Mouse (Mus musculus) layer of hippocampus, adult 11-12 months (tissue): ENCODE data around the gene Tnfrsf11a.
"Not testable (repeated sequence)": the region's sequence is repeated elsewhere in the genome, so short reads cannot be mapped to it uniquely, and the experiment has no call there.

Experiments used
- DNase-seq: peaks from one replicate; pipeline ENCODE4 v3.0.0; 2022; ENCODE audit warnings: low spot score

Tnfrsf11a gene

GRCm38 (mm10) chr1:105780457-105781364 is at the start of gene Tnfrsf11a:
Gene Tnfrsf11a, plus strand, starts transcription at chr1:105780718.
- peak; percentile 52 for DNase-seq

DNA sequence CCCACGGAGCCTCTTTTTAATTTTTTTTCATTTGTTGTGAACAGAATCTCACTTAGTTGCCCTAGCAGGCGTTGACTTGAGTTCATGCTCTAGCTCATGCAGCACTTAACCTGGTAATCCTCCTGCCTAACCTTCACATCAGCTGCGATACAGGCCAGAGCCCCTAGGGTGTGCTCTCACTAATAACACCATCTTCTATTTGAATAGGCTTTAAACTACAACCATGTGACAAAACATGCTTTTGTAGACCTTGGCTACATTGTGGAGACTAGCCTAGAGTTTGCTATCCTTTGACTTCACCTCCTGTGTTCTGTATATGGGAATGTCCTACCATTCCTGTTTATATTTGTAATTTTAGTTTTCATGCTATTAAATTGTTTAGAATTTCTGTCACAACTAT is 45.2 kb upstream of the Tnfrsf11a start:
- DNase-seq = no peak

- no peak for DNase-seq
These were observed 42.2 kb upstream of the Tnfrsf11a start for GRCm38 (mm10) chr1:105738334-105738733.

- no peak for DNase-seq
These were observed 41.0 kb upstream of the Tnfrsf11a start for GRCm38 (mm10) chr1:105739493-105739892.

- no peak for DNase-seq
These were observed 38.0 kb upstream of the Tnfrsf11a start for GRCm38 (mm10) chr1:105742481-105742880.

DNA sequence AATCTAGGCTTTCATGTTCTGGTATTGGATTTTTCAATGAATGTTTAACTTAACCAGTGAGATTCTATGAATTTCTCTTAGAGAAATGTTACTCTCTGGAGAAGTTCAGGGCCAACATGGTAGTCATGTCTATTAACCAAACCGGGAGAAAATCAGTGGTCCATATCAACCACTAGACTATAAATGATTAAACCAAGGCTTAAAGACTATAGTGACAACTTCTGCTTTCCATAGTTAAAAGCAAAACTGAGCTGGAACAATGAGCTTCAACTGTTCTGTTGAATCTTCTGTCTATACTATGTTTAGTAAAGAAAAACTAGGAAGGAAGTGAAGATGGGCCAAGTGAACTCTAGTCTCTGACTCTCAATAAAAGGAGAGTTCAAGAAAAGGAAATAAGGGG is 34.1 kb upstream of the Tnfrsf11a start:
- DNase-seq = no peak

- no peak for DNase-seq
These were observed 33.5 kb upstream of the Tnfrsf11a start for GRCm38 (mm10) chr1:105746858-105747596.

- no peak for DNase-seq
These were observed 32.3 kb upstream of the Tnfrsf11a start for GRCm38 (mm10) chr1:105748091-105748799.

DNA sequence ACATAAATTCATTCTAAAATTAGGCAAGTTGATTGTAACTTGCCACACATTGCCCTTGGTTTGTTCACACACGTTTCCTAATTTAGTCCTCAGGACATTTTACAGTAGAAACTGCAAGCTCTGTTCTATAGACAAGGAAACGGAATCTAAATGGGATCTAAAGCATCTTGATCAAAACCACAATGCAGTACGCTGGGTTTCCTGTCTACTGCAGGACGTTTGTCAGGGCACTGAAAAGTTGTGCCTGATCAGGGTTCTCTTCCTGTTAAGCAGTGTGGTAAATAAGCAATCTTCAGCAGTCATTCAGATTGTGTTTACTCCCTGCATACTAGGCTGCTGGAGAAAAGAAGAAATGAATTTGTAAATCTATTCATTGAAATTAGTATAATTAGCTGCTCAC is 28.3 kb upstream of the Tnfrsf11a start:
- no peak for DNase-seq

GRCm38 (mm10) chr1:105752944-105753343 is 27.6 kb upstream of the Tnfrsf11a start:
- DNase-seq = no peak

DNA sequence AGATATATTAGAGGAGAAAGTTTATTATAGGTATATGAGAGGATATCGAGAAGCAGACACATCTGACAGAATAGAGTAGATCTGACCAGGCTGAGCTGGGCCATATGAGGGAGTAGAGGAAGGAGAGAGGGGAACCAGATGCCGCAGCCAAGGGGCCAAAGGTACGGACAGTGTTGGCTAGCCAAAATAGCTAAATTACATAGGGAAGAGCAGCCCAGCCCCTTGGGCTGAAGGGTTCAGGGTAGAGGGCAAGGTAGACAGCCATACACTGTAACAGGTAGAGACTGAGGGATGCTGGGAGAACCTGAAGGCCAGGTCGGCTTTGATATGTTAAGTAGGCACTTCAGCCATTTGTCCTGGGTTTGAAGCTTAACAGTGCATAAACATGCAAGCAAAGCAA is 21.7 kb upstream of the Tnfrsf11a start:
- no peak for DNase-seq

DNA sequence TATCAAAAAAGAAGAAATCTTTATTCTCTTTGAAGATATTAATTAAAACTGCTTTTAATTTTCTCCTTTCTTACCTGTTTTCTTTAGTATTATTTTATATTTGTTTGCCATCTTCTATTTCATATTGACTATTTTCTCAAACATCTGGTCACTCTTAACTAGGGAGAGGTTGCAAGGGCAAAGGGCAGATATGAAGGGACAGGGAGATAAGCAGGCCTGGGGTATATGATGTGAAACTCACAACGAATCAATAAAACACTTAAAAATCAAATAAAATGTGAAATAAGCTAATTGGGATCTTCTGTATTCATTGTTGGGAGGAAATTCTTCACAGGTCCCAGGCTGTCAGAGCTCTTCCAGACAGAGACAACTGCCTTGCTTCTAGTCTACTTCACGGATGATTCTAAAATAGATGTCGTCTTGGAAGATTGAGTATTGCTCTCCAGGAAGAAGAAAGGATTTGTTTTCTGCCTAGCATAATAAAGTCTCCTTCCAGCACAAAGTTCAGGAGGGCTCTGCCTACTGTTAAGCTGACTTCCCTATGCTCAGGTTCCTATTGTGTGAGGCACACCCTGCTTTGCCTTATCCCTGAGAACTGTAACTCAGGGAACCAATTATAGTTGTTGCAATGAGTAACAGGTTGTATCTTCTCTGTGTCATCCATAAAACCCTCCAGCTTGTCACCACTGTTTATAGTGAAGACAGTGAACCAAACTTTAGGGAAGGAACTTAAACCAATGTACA is 20.9 kb upstream of the Tnfrsf11a start:
- no peak for DNase-seq

- DNase-seq = no peak
These were observed 14.9 kb upstream of the Tnfrsf11a start for GRCm38 (mm10) chr1:105765586-105765985.

- not testable (repeated sequence) for DNase-seq
These were observed 14.4 kb upstream of the Tnfrsf11a start for GRCm38 (mm10) chr1:105766099-105766498.

DNA sequence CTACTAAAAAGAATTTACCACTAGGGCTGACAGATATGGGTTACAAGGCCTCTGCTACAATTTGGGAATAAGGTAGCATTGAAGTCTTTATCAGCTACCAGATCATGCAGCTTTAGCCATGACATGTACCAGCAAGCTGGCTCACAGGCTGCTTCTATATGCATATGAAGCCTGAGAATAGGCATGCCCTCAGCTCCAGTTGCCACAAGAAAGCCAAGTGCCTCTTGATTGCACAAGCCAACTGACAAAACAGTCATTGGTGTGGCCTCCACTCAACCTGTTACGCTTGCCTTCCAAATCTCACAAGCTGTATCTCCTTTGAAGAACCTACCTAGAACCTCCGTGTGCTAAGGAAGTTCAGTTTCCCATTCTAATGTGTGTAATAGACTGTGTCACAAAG is 12.1 kb upstream of the Tnfrsf11a start:
- DNase-seq = no peak

GRCm38 (mm10) chr1:105770685-105771084 is 9.8 kb upstream of the Tnfrsf11a start:
- no peak for DNase-seq

GRCm38 (mm10) chr1:105776426-105776825 is 4.1 kb upstream of the Tnfrsf11a start:
- DNase-seq = no peak

DNA sequence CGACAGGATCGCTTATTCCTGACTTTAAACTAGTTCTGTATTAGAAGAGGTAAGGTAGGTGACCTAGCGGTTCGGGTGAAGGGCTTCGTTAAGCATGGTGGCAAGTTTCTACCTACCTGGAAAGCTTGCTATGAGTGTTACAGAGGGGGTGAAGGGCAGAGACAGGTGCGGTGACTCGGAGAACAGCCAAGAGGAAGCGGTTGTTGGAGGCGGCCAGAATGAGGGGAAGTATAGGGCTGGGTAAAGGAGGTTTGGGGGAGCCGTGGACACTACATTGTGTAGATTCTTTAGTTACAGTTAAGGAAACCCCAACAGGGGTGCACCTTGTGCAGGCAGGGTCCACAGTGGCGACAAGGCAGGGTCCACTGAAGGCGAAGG is 450 bp upstream of the Tnfrsf11a start:
- no peak for DNase-seq

DNA sequence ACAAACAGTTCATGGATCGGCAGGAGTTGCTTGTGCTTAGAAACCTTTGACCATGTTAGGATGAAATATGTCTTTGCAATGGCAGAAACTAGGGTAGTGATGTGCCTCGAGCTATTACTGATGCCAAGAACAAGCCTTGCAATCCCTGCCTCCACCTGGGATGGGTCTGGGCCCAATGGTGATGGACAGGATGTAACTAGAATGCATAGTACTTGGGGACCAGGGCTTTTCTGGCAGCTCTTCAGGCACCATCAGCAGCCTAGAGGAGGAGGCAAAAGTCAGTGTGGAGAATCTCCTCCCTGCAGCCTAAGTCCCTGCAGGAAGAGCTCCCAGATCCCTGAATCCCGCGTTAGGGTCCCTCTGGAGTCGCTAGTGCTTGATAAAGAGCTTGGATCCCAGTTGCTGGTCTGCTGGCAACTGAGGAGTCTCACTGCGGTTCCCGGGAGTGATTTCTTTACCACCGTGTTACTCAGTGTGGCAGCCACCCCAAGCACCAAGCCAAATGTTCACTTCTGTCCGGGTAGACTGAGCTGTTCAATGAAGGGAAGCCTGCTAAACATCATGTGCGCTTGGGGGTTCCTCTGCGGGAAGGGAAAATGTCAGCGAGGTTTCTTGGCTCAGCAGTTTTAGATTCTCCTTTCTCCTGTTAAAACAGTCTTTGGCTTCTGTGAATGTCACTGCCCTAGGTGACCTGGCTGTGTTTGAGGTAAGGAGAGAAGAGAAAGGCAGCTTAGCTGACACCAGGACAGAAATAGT is 1.1 kb downstream of the Tnfrsf11a start:
- DNase-seq = no peak

DNA sequence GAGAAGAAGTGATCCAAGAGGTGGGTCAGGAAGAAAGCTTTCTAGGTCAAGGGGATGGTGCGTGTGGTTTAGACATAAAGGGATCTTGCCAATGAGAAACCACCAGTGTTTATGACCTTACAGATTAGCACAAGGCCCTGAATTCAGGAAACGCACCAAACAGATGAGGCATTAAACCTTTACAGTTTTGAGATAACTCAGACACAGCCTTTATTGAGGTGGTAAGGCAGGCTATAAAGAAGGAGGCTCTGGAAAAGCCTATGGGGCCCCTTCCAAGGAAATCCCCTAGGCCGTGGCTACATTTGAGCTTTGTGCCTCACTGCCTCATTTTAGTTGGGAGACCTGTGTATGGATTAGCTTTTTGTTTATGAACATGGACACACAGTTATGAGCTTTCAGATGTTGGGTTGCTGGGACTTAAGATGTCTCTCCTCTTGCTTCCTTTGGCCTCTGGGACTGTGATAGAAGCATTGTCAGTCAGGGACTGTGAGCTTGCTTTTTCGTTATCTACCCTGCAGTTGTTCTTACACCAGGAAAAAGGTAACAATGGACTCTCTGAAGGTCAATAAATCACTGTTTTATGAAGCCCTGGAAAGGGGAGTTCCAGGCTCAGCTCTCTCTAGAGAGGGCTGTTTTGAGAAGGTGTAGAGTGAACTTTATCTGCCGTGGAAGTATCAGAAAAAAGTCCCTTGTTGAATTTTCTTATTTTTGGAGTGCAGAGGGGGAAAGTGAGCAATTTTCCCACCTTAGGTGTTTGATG is 3.9 kb downstream of the Tnfrsf11a start:
- no peak for DNase-seq
